7 mouse cellular contexts compared by ENCODE assay signal in genomic region chr7:142284615-142285080, GRCm38 (mm10). TPM values are rescaled to one million over a fixed set of nuclear protein-coding genes. Genes with fewer than 3 reads are reported as not detected.
DNase-seq lines count a peak whose midpoint lies in the region; ATAC-seq and TF ChIP-seq lines count a peak whose summit lies in the region.

No protein-coding gene starts in this region.

- peak overlapping the region; percentile 96 for H3K4me2 ChIP-seq in intestine, postnatal 0 days (replicated peaks; ENCODE audit: low read depth)
- peak overlapping the region; percentile 75 for H3K4me2 ChIP-seq in midbrain, embryonic 12.5 days (replicated peaks)

- peak overlapping the region; percentile 54 for H3K9ac ChIP-seq in intestine, postnatal 0 days (ENCODE audit: low read depth, low read length)
- peak overlapping the region; percentile 55 for H3K9ac ChIP-seq in midbrain, embryonic 12.5 days (replicated peaks)

- H3K27ac ChIP-seq in embryonic facial prominence, embryonic 10.5 days (replicated peaks) = peak overlapping the region; percentile 89
- H3K27ac ChIP-seq in intestine, postnatal 0 days (ENCODE audit: low read depth, low read length) = peak overlapping the region; percentile 64
- peak overlapping the region; percentile 40 for H3K27ac ChIP-seq in midbrain, embryonic 12.5 days (replicated peaks)
- H3K27ac ChIP-seq in small intestine, adult 2 months (ENCODE audit: insufficient read depth, low read depth, low read length) = peak overlapping the region; percentile 69

- intact Hi-C loops in left cerebral cortex, postnatal 4 days (cut with DNase I) = no loop called here

- TF ChIP-seq CTCF in intestine, postnatal 0 days (IDR thresholded peaks at IDR 0.05; ENCODE audit: low read depth) = peak; percentile 89
- TF ChIP-seq CTCF in small intestine, adult 2 months (IDR thresholded peaks at IDR 0.05; ENCODE audit: extremely low read depth, insufficient read length, insufficient replicate concordance, low read depth, low read length) = peak; percentile 83; the same call in 1 of the 2 replicates

- ATAC-seq in intestine, postnatal 0 days = peak; percentile 70
- ATAC-seq in midbrain, embryonic 12.5 days (ENCODE audit: low FRiP score, low read depth) = peak; percentile 78

- H3K9me3 ChIP-seq in embryonic facial prominence, embryonic 10.5 days = no peaks in the 10 kb centered on the region
- no peaks in the 10 kb centered on the region for H3K9me3 ChIP-seq in intestine, postnatal 0 days (ENCODE audit: control insufficient read depth)
- no peaks in the 10 kb centered on the region for H3K9me3 ChIP-seq in midbrain, embryonic 12.5 days

- H3K27me3 ChIP-seq in embryonic facial prominence, embryonic 10.5 days (replicated peaks; ENCODE audit: low read depth, poor library complexity, severe bottlenecking) = peaks cover 23% of the 10 kb centered on the region
- H3K27me3 ChIP-seq in intestine, postnatal 0 days (replicated peaks; ENCODE audit: control insufficient read depth, insufficient read depth, low read length) = no peaks in the 10 kb centered on the region
- H3K27me3 ChIP-seq in midbrain, embryonic 12.5 days = peaks cover 16% of the 10 kb centered on the region
- H3K27me3 ChIP-seq in small intestine, adult 2 months (ENCODE audit: control insufficient read depth, insufficient read depth, low read length) = no peaks in the 10 kb centered on the region

- peak; percentile 95 for DNase-seq in adrenal gland, postnatal 10 days
- DNase-seq in embryonic facial prominence, embryonic 10.5 days (ENCODE audit: low spot score) = peak; percentile 94
- peak; percentile 44 for DNase-seq in gonadal fat pad, adult 2 months (ENCODE audit: low read depth)
- peak; percentile 97 for DNase-seq in left cerebral cortex, postnatal 4 days

- under 1% methylated on average over 19 of the region's 19 CpGs for WGBS in embryonic facial prominence, embryonic 10.5 days
- WGBS in intestine, postnatal 0 days = 0% methylated on average over 19 of the region's 19 CpGs
- under 1% methylated on average over 19 of the region's 19 CpGs for WGBS in midbrain, embryonic 12.5 days
- WGBS in small intestine, adult 2 months = 1% methylated on average over 19 of the region's 19 CpGs

- TF ChIP-seq POLR2A in small intestine, adult 2 months (IDR thresholded peaks at IDR 0.05; ENCODE audit: low read depth, low read length) = no peak

- peak overlapping the region; percentile 68 for H3K4me3 ChIP-seq in embryonic facial prominence, embryonic 10.5 days
- peak overlapping the region; percentile 62 for H3K4me3 ChIP-seq in intestine, postnatal 0 days (ENCODE audit: low read depth, low read length)
- peak overlapping the region; percentile 53 for H3K4me3 ChIP-seq in midbrain, embryonic 12.5 days
- peak overlapping the region; percentile 77 for H3K4me3 ChIP-seq in small intestine, adult 2 months (ENCODE audit: low read depth, low read length)

- H3K4me1 ChIP-seq in embryonic facial prominence, embryonic 10.5 days = peaks cover 23% of the 10 kb centered on the region
- H3K4me1 ChIP-seq in intestine, postnatal 0 days (replicated peaks; ENCODE audit: control insufficient read depth, insufficient read depth, low read length) = no peaks in the 10 kb centered on the region
- peaks cover 3% of the 10 kb centered on the region; the same call in 1 of the 2 replicates for H3K4me1 ChIP-seq in midbrain, embryonic 12.5 days
- peaks cover 8% of the 10 kb centered on the region; the same call in 1 of the 2 replicates for H3K4me1 ChIP-seq in small intestine, adult 2 months (ENCODE audit: control insufficient read depth, insufficient read depth, insufficient read length, low read length)

- H3K36me3 ChIP-seq in embryonic facial prominence, embryonic 10.5 days (replicated peaks) = no peaks in the 10 kb centered on the region
- no peaks in the 10 kb centered on the region for H3K36me3 ChIP-seq in intestine, postnatal 0 days (ENCODE audit: control insufficient read depth, insufficient read depth)
- H3K36me3 ChIP-seq in midbrain, embryonic 12.5 days = no peaks in the 10 kb centered on the region
- no peaks in the 10 kb centered on the region for H3K36me3 ChIP-seq in small intestine, adult 2 months (ENCODE audit: control insufficient read depth, insufficient read depth, low read length)

RNA-seq across cellular contexts. Expression of gene Gm4559, which starts 10.5 kb away (rescaled TPM):
- not detected for total RNA-seq in adrenal gland, postnatal 10 days (2021)
- polyA plus RNA-seq in embryonic facial prominence, embryonic 10.5 days (2016; fragmentation: Nextera tagmentation; extraction: Ambion mirVana) = not detected in 2 replicates
- polyA plus RNA-seq in gonadal fat pad, adult 2 months (2012; rRNA removed) = not detected in 2 replicates
- not detected in 2 replicates for polyA plus RNA-seq in intestine, postnatal 0 days (2015; fragmentation: Nextera tagmentation; extraction: Ambion mirVana)
- total RNA-seq in left cerebral cortex, postnatal 4 days (2021) = not detected
- polyA plus RNA-seq in midbrain, embryonic 12.5 days (2016; fragmentation: Nextera tagmentation; extraction: Ambion mirVana) = not detected in 2 replicates
- not detected in 2 replicates for polyA plus RNA-seq in small intestine, adult 2 months (2012; rRNA removed)

RNA-seq across cellular contexts. Expression of gene Krtap5-1, which starts 12.3 kb away (rescaled TPM):
- not detected for total RNA-seq in adrenal gland, postnatal 10 days (2021)
- polyA plus RNA-seq in embryonic facial prominence, embryonic 10.5 days (2016; fragmentation: Nextera tagmentation; extraction: Ambion mirVana) = not detected in 2 replicates
- not detected in 2 replicates for polyA plus RNA-seq in gonadal fat pad, adult 2 months (2012; rRNA removed)
- polyA plus RNA-seq in intestine, postnatal 0 days (2015; fragmentation: Nextera tagmentation; extraction: Ambion mirVana) = not detected in 2 replicates
- not detected for total RNA-seq in left cerebral cortex, postnatal 4 days (2021)
- not detected in 2 replicates for polyA plus RNA-seq in midbrain, embryonic 12.5 days (2016; fragmentation: Nextera tagmentation; extraction: Ambion mirVana)
- polyA plus RNA-seq in small intestine, adult 2 months (2012; rRNA removed) = not detected in 2 replicates

RNA-seq across cellular contexts. Expression of gene Krtap5-4, which starts 18.7 kb away (rescaled TPM):
- not detected for total RNA-seq in adrenal gland, postnatal 10 days (2021)
- polyA plus RNA-seq in embryonic facial prominence, embryonic 10.5 days (2016; fragmentation: Nextera tagmentation; extraction: Ambion mirVana) = not detected in 2 replicates
- polyA plus RNA-seq in gonadal fat pad, adult 2 months (2012; rRNA removed) = not detected in 2 replicates
- not detected in 2 replicates for polyA plus RNA-seq in intestine, postnatal 0 days (2015; fragmentation: Nextera tagmentation; extraction: Ambion mirVana)
- total RNA-seq in left cerebral cortex, postnatal 4 days (2021) = not detected
- not detected in 2 replicates for polyA plus RNA-seq in midbrain, embryonic 12.5 days (2016; fragmentation: Nextera tagmentation; extraction: Ambion mirVana)
- not detected in 2 replicates for polyA plus RNA-seq in small intestine, adult 2 months (2012; rRNA removed)

RNA-seq across cellular contexts. Expression of gene Gm2431, which starts 26.5 kb away (rescaled TPM):
- not detected for total RNA-seq in adrenal gland, postnatal 10 days (2021)
- polyA plus RNA-seq in embryonic facial prominence, embryonic 10.5 days (2016; fragmentation: Nextera tagmentation; extraction: Ambion mirVana) = not detected in 2 replicates
- not detected in 2 replicates for polyA plus RNA-seq in gonadal fat pad, adult 2 months (2012; rRNA removed)
- not detected in 2 replicates for polyA plus RNA-seq in intestine, postnatal 0 days (2015; fragmentation: Nextera tagmentation; extraction: Ambion mirVana)
- total RNA-seq in left cerebral cortex, postnatal 4 days (2021) = not detected
- not detected in 2 replicates for polyA plus RNA-seq in midbrain, embryonic 12.5 days (2016; fragmentation: Nextera tagmentation; extraction: Ambion mirVana)
- polyA plus RNA-seq in small intestine, adult 2 months (2012; rRNA removed) = not detected in 2 replicates

RNA-seq across cellular contexts. Expression of gene Gm40460, which starts 43.8 kb away (rescaled TPM):
- not detected for total RNA-seq in adrenal gland, postnatal 10 days (2021)
- not detected in 2 replicates for polyA plus RNA-seq in embryonic facial prominence, embryonic 10.5 days (2016; fragmentation: Nextera tagmentation; extraction: Ambion mirVana)
- not detected in 2 replicates for polyA plus RNA-seq in gonadal fat pad, adult 2 months (2012; rRNA removed)
- polyA plus RNA-seq in intestine, postnatal 0 days (2015; fragmentation: Nextera tagmentation; extraction: Ambion mirVana) = not detected in 2 replicates
- total RNA-seq in left cerebral cortex, postnatal 4 days (2021) = not detected
- polyA plus RNA-seq in midbrain, embryonic 12.5 days (2016; fragmentation: Nextera tagmentation; extraction: Ambion mirVana) = not detected in 2 replicates
- not detected in 2 replicates for polyA plus RNA-seq in small intestine, adult 2 months (2012; rRNA removed)

Comparison
In these comparisons a context has a peak if more than half of its experiments do, and no peak if none do; other contexts are left out.
1. Peak in every context shown above with its lines: DNase-seq, ATAC-seq, H3K4me3 ChIP-seq and H3K27ac ChIP-seq.
2. DNase-seq: peak in every context shown above with its lines; median percentile 97 in left cerebral cortex, postnatal 4 days; 95 in adrenal gland, postnatal 10 days; 94 in embryonic facial prominence, embryonic 10.5 days; 44 in gonadal fat pad, adult 2 months.